Mouse (Mus musculus) embryonic facial prominence, embryonic 11.5 days (tissue): ENCODE results near the gene Apoe. TPM values are rescaled to one million over a fixed set of nuclear protein-coding genes. Genes with fewer than 3 reads are reported as not detected.
"Not testable (repeated sequence)": the region's sequence is repeated elsewhere in the genome, so short reads cannot be mapped to it uniquely, and the experiment has no call there.

ENCODE experiments used
- ATAC-seq: fragments of 200-750 bp; cut with Nextera tagmentation; replicated peaks from 2 replicates; pipeline ENCODE4 v1.8.0; 2017; ENCODE audit warnings: low read depth; ENCODE audit not compliant: insufficient number of reproducible peaks, low FRiP score, low TSS enrichment
- DNase-seq: peaks from one replicate; pipeline ENCODE4 v3.0.0-alpha.2; 2015; ENCODE audit warnings: low spot score
- H3K27ac ChIP-seq: fragments of 300-500 bp; sonication (generic); replicated peaks from 2 replicates; pipeline ENCODE4 v1.5.1; 2014; ENCODE audit warnings: mild to moderate bottlenecking, low read depth, low read length, control low read depth
- H3K27me3 ChIP-seq: fragments of 300-500 bp; sonication (generic); 2 replicates; pipeline ENCODE4 v1.6.1; 2014; ENCODE audit warnings: mild to moderate bottlenecking, low read length, moderate library complexity, mixed read lengths; ENCODE audit not compliant: control insufficient read depth, insufficient read depth
- H3K36me3 ChIP-seq: fragments of 300-500 bp; sonication (generic); replicated peaks from 2 replicates; pipeline ENCODE4 v1.6.1; 2014; ENCODE audit warnings: low read depth, mild to moderate bottlenecking, low read length, moderate library complexity, mixed read lengths; ENCODE audit not compliant: control insufficient read depth, insufficient read depth
- H3K4me1 ChIP-seq: fragments of 300-500 bp; sonication (generic); 2 replicates; pipeline ENCODE4 v1.6.1; 2014; ENCODE audit warnings: low read length, mixed read lengths; ENCODE audit not compliant: control insufficient read depth, insufficient read depth
- H3K4me2 ChIP-seq: fragments of 300-500 bp; sonication (generic); 2 replicates; pipeline ENCODE4 v1.6.1; 2014; ENCODE audit warnings: low read depth, mild to moderate bottlenecking, control low read depth, low read length, moderate library complexity
- H3K4me3 ChIP-seq: fragments of 300-500 bp; sonication (generic); 2 replicates; pipeline ENCODE4 v1.5.1; 2014; ENCODE audit warnings: low read depth, low read length, control low read depth
- H3K9ac ChIP-seq: fragments of 300-500 bp; sonication (generic); replicated peaks from 2 replicates; pipeline ENCODE4 v1.6.1; 2014; ENCODE audit warnings: mild to moderate bottlenecking, control low read depth, low read length
- H3K9me3 ChIP-seq: fragments of 300-500 bp; sonication (generic); replicated peaks from 2 replicates; pipeline ENCODE4 v1.6.1; 2016; ENCODE audit warnings: mild to moderate bottlenecking, low read length, inconsistent platforms, mixed read lengths; ENCODE audit not compliant: control insufficient read depth
- WGBS: fragments of 180-500 bp; shearing (Covaris S2); extraction: QIAGEN DNeasy Blood & Tissue Kit; methylation state at CpG from one replicate; pipeline ENCODE4 v1.1.7; 2014; 5-methylcytosine and 5-hydroxymethylcytosine counted together
- polyA plus RNA-seq: library from polyadenylated mRNA; unstranded; fragments of >200 nt; fragmentation: Nextera tagmentation; extraction: Ambion mirVana; gene quantifications from 2 replicates; pipeline ENCODE4 v1.2.1, GENCODE M21; 2014

Gene Apoe
- polyA plus RNA-seq, 1 experiment from 2014 or later = 180 TPM

GRCm38 (mm10) chr7:19693421-19693820, 5.6 kb downstream of the Apoe start:
- DNase-seq (no peak), ATAC-seq (no peak)
- H3K36me3 ChIP-seq = peaks cover 4% of the 10 kb centered on the region
- no peak overlapping the region for H3K4me2 ChIP-seq
- 22% methylated on average over 10 of the region's 10 CpGs for WGBS
- H3K27ac ChIP-seq = no peak overlapping the region
- H3K9me3 ChIP-seq = no peaks in the 10 kb centered on the region
- H3K9ac ChIP-seq = no peak overlapping the region; the same call in 1 of the 2 replicates
- H3K27me3 ChIP-seq = no peaks in the 10 kb centered on the region
- no peaks in the 10 kb centered on the region; the same call in 1 of the 2 replicates for H3K4me1 ChIP-seq
- H3K4me3 ChIP-seq = no peak overlapping the region

DNA sequence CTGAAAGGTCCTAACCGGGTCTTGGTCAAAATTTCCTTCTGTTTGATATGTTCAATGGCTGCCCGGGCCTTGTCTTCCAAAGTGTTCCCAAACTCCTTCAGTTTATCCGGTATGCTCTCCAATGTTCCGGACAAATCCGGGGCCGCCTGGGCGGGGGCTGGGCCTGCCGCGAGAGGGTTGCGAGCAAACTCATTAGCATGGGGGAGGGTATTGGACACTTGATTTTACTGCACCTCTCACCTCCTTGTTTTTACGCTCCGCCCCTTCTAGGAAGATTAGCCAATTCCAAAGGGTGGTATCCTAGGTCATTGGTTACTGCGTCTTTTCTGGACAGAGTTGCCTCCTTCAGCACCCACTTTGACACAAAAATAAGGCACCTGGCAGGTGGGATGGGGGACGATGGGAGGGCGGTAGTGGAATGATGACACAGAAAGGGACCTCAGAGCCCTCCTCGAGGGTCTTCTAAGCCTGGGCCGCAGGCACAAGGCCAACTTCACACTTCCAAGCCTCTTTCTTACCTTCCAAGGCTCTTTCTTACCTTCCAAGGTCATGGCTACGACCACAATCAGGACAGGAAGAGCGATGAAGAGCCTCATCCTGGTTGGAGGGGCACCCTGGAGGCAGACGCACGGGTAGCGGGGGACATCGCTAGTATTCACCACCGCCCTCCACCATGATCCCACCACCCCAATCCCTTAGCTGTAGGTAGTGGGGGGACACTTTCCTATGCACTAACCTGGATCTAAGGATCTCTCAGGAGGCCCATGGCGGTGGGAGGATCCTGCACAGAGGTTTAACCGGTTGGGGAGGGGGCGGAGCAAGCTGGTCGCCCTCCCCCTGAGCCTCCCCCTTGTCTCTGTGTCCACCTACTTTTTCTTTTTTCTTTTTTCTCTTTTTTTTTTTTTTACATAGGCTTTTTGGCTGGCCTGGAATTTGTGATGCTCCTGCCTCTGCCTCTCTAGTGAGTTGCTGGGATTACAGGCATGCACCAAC, 6.8 kb downstream of the Apoe start, which contains the start of gene Apoc1:
Gene Apoc1 (minus strand): TSS at position 788 of the 993 bp plus-strand sequence.
- Histone ChIP-seq H3K36me3 (peaks cover 4% of the 10 kb centered on the region), H3K27me3 (no peaks in the 10 kb centered on the region), H3K9me3 (no peaks in the 10 kb centered on the region), H3K4me2 (no peak within 1 kb of the TSS), H3K27ac (no peak within 1 kb of the TSS), H3K4me1 (no peaks in the 10 kb centered on the region; the same call in 1 of the 2 replicates), H3K9ac (peak within 1 kb of the TSS; percentile 9; the same call in 1 of the 2 replicates), H3K4me3 (no peak within 1 kb of the TSS)
- ATAC-seq (no peak), DNase-seq (no peak)
- WGBS = 50% methylated on average over 28 of the region's 28 CpGs

DNA sequence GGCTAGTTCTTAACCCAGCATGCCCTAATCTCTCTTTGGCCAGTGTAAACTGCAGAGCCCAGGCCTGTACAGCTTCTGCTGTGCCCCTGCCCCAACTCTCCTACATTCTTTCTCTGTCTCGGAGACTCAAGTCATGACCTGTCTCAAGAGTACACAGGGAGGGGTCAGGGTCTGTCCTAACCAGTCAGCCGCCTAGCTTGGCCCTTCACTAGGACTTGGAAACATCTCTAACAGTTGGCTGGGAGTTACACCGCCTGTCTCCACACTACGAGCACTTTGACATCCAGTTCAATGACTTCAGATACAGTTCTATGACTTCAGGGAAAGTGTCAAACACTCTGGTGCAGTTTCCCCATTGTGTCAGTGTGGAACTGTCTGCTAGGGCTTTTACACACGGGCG, 7.6 kb downstream of the Apoe start:
- Histone ChIP-seq H3K4me2 (no peak overlapping the region), H3K4me1 (no peaks in the 10 kb centered on the region; the same call in 1 of the 2 replicates), H3K27ac (no peak overlapping the region), H3K27me3 (no peaks in the 10 kb centered on the region), H3K9me3 (no peaks in the 10 kb centered on the region), H3K36me3 (no peaks in the 10 kb centered on the region), H3K4me3 (no peak overlapping the region), H3K9ac (no peak overlapping the region)
- DNase-seq = no peak
- ATAC-seq = no peak
- 77% methylated on average over 6 of the region's 6 CpGs for WGBS

DNA sequence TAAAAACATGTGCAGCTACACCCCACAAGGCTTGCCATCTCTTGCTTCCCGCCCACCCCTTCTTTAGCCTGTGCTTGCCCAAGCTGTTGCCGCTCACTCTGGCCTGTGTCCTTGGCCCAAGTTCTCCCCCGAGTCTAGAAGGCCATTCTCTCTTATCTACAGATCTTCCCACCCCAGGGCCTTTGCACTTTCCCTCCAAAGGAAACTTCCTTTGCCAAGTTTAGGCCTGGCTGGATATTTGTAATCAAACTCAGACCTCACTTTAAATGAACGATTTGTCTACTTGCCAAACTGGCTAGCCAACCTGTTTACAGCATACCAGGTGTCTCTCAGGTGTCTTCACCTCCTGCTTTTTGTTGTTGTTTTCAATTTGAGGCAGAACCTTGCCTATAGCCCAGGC, 8.1 kb downstream of the Apoe start:
- Histone ChIP-seq H3K9ac (no peak overlapping the region), H3K4me3 (no peak overlapping the region), H3K4me1 (no peaks in the 10 kb centered on the region; the same call in 1 of the 2 replicates), H3K9me3 (no peaks in the 10 kb centered on the region), H3K4me2 (no peak overlapping the region), H3K27ac (no peak overlapping the region), H3K27me3 (no peaks in the 10 kb centered on the region), H3K36me3 (no peaks in the 10 kb centered on the region)
- DNase-seq (no peak), ATAC-seq (no peak)
- 89% methylated on average over 4 of the region's 4 CpGs for WGBS

DNA sequence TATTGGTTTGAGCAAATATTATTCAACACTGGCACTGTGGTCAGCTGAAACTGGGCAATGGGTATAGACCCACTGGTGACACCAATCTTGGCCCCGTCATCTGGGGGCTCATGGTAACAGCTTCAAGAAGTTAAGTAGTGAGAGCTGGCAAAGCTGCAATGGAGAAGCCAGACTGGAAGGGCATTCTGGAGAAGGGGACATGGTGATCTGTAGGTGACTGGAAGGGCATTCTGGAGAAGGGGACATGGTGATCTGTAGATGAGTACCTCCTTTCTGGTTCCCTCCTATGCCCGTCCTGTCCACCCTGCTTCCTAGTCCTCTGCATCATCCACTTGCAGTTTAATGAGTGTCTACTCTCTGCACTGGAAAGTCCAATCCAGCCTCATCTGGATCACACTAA, 10.4 kb downstream of the Apoe start:
- no peaks in the 10 kb centered on the region for H3K9me3 ChIP-seq
- no peaks in the 10 kb centered on the region for H3K27me3 ChIP-seq
- WGBS = 98% methylated on average over 2 of the region's 2 CpGs
- H3K9ac ChIP-seq = no peak overlapping the region
- H3K4me3 ChIP-seq = no peak overlapping the region
- ATAC-seq (no peak), DNase-seq (no peak)
- no peaks in the 10 kb centered on the region; the same call in 1 of the 2 replicates for H3K4me1 ChIP-seq
- no peak overlapping the region for H3K27ac ChIP-seq
- H3K4me2 ChIP-seq = no peak overlapping the region
- H3K36me3 ChIP-seq = no peaks in the 10 kb centered on the region

DNA sequence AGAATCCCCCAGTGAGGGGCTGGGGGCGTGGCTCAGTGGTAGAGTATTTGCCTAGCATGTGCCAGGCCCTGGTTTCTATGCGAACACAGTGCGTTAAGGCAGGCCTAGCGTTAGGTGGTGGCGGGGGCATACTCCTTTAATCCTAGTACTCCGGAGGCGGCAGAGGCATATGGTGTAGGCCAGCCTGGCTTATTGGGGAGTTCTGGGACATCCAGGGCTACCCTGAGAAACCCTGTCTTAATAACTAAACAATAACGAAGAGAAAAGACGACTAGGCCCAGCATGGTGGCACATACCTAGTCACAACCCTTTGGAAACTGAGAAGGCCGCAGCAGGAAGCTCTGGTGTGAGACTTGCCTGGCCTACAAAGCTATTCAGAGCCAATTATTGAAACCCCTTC, 10.9 kb downstream of the Apoe start:
- Histone ChIP-seq H3K9ac (no peak overlapping the region), H3K4me1 (no peaks in the 10 kb centered on the region; the same call in 1 of the 2 replicates), H3K9me3 (no peaks in the 10 kb centered on the region), H3K36me3 (no peaks in the 10 kb centered on the region), H3K4me2 (no peak overlapping the region), H3K4me3 (no peak overlapping the region), H3K27ac (no peak overlapping the region), H3K27me3 (no peaks in the 10 kb centered on the region)
- ATAC-seq = no peak
- 91% methylated on average over 10 of the region's 10 CpGs for WGBS
- DNase-seq = no peak

DNA sequence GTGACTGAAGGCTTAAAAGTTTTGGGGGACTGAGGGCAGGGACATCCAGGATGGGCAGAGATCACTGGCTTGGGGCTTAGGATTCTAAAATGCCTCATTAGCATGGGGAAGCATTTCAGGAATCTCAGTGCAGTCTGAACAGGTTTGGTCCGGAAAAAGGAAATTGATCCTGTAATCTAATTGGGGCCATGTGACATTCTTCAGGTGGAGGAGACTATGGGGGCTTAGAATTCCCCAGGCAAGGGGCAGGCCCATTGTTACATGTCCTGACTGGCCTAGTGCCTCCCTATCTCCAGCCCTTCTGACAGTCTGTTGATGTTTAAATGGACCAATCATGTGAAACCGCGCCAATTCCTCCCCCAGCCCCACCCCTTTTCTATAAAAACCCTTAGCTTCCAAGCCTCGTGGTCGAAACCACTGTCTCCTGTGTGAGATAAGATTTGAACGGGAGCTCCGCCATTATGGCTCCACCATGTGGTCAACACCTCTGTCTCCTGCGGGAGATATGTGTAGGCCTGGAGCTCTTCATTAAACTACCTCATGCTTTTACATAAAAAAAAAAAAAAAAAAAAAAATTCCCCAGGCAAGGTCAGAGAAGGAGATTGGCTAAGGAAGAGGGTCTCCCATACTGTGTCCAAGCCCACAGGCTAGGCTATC, 11.9 kb downstream of the Apoe start:
- not testable (repeated sequence) for H3K4me1 ChIP-seq, H3K4me3 ChIP-seq, H3K9me3 ChIP-seq, H3K36me3 ChIP-seq, H3K4me2 ChIP-seq, H3K9ac ChIP-seq, H3K27me3 ChIP-seq
- DNase-seq = peak; percentile 76
- ATAC-seq = 0 out of 2 replicates have a peak, but pooled peaks have one; percentile 53
- WGBS = 66% methylated on average over 8 of the region's 8 CpGs
- H3K27ac ChIP-seq = 0 out of 2 replicates have a peak overlapping the region, but pooled peaks have one; percentile 35
